Mouse (Mus musculus) cerebellum, postnatal 25 days (tissue): ENCODE measurements around the gene Tmem240.
"Not testable (repeated sequence)": the region's sequence is repeated elsewhere in the genome, so short reads cannot be mapped to it uniquely, and the experiment has no call there.

ENCODE experiments used
- DNase-seq, 2 experiments: peaks; one replicate each; pipeline ENCODE4 v3.0.0; 2021; ENCODE audit warnings: mixed read lengths in 2 of 2

The Tmem240 gene

DNA sequence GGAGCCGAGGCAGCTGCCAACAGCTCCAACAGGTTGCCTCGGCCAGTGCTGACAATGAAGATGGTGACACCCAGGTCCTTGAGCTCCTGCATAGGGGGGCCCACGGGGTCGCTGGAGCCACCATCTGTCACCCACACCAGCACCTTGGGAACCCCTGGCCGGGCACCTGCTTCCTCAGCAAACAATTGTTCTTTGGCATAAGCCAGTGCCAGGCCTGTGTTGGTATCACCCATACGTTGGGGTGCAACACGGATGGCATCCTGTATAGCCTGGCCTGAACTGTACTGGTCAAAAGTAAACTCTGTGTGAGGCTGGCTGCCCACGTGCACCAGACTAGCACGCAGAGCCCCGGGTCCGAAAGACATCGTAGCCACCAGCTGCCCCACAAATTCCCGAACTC is 38.2 kb downstream of the Tmem240 start:
- DNase-seq: peak in 1 of 2 experiments; percentile 30

DNA sequence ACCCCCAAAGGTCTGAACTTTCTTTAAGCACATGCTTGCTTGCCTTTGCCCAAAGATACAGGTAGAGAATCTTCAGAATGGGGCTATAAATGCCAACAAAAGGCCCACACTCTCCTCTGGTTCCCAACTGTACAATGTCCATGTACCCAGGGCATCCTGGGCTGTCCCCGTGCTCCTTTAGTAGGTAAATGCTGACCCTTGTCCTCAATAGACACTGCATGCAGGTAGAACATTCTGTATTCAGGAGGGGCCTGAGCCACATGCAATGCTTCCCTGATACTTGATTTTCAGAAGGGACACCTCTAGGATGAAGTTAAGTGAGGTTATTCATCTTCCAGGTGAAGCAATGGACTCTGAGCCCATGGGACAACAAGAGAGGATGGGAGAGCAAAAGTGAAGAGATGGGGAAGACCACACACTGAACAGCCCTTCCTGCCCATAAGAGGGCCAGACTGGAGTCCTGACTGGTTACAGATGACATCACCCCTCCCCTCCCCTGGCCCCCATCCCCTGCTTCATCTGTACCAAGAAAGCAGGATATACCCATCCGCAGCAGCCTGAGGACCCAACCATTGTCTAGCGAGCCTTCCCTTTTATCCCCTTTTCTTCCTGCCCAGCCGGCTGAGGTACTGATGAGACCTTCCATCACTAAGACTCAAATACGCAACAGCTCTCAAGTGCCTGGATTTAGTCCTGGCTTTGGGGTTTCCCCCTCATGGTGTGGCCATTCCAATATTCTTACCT is 38.9 kb downstream of the Tmem240 start:
- DNase-seq: no peak

DNA sequence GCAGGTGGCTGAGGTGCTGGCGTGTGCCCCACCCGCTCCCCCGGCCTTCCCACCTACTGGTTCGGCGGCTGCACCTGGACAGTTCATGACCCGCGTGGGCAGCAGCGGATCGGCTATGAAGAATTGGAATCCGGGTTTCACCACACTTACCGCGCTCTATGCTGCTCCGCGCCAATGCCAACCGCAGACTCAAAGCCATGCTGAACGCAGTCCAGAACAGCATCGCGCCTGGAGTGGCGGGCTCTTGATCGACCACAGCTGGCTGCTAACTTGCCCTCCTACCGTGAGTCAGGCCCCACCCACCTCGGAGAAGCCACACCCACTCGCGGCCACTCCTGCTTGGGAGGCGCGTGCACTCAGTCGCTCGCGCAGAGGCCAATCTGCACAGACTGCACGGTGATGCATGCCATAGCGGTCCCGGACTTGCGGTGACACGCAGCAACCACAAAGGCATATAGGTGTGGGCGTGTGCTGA is 39.7 kb downstream of the Tmem240 start, which contains the start of gene Vwa1:
Vwa1 (minus strand) TSS at position 419 of the 475 bp plus-strand sequence.
- DNase-seq: peak; percentile 88 to 93

DNA sequence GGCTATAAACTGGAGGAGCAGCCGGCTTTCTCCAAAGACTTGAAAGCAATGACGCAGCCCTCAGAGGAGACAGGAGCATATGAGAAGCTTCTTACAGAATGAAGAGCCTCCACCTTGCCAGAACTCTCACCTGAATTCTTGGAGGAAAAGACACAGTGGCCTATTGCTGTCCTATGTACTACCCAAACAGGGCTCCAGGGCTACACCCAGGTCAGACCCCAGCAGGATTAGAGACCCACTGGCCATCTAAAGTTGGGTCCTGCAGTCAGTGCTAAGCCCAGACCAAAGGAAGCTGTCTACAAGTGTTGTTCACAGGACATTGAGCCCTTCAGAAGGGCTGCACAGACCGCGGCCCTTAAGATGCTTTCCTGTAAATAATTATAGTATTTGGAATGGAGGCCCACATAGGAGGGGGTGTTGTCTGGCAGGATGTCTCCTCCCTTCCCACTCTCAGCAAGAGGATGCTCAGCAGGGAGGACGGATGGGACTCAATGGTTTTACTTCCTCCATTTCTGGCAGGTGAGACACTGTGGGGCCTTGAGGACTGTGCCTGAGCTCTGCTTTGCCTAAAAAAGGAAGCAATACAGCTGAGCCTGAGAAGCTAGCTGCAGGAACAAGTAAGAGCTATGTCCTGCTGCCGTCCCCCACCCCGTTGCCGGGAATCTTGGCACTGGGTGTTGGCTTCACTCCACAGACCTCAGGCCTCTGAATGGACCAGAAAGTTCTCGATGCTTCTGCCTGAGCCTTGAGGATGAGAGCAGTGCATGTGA is 40.6 kb downstream of the Tmem240 start:
- peak; percentile 68 to 69 for DNase-seq

DNA sequence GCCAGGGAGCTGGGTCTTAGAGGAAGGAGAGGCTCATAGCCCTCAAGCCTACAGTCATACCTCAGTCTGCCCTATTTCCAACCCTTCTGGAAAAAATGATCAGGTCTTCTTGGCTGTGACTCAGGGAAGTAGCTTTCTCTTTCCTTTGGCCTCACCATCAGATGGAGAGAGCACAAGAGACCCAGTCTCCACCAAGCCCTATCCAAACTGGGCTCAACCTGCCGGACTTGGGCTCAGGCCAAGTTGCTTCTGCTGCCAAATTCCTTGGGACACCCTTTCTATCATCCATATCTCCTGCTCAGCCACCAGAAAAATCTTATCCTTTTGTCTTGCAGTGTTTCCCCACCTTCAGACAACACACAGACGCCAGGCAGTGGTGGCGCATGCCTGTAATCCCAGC is 41.3 kb downstream of the Tmem240 start:
- peak; percentile 80 to 86 for DNase-seq

DNA sequence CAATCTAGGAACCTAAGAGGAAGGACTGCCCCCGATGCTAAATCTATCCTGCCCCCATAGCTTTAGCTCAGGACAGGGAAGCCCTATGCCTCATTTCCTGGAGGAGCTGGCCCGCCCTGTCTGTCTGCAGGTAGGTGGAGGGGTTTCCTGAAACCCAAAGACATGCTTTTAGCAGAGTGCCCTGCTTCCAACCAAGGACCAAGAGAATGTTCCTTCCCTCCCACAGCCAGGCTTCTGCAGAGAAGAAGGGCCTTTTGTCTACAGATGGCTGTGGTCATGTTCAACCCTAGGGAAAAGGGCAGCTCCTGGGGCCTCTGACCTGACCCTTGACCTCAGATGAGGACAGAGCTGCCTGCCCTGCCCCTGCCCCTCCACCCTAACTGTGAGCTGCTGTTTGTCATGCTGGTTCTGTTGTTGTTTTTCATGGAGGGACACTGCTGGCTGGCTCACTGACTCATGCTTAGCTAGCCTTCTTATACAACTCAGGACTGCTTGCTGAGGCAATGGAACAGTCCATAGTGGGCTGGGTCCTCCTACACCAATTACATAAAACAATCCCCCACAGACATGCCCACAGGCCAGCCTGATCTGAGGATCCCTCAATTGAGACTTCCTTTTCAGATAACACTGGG is 42.2 kb downstream of the Tmem240 start:
- no peak for DNase-seq

- DNase-seq: peak in 1 of 2 experiments; percentile 56
Observed at GRCm38 (mm10) chr4:155777816-155778215, 43.2 kb downstream of the Tmem240 start.

- DNase-seq: no peak
Observed at GRCm38 (mm10) chr4:155779498-155779897, 44.9 kb downstream of the Tmem240 start.

DNA sequence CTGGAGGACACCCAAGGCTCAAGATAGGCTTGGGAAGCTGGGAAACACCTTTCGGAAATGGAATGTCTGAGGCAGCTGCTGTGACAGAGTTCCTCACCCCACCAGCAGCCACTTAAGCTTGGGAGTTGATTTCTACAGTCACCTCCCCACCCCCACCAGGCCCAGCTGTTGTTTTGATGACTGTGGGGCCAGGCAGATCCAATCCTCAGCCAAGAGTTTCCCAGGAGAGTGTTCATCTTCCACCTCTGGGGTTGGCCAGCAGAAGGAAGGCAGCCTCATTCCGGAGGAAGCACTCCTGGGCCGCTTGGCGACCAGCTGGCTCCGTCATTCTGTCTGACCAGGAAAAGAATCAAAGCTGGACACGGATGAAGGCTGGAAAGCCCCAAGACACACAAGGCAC is 46.3 kb downstream of the Tmem240 start:
- peak in 1 of 2 experiments; percentile 36 for DNase-seq

DNA sequence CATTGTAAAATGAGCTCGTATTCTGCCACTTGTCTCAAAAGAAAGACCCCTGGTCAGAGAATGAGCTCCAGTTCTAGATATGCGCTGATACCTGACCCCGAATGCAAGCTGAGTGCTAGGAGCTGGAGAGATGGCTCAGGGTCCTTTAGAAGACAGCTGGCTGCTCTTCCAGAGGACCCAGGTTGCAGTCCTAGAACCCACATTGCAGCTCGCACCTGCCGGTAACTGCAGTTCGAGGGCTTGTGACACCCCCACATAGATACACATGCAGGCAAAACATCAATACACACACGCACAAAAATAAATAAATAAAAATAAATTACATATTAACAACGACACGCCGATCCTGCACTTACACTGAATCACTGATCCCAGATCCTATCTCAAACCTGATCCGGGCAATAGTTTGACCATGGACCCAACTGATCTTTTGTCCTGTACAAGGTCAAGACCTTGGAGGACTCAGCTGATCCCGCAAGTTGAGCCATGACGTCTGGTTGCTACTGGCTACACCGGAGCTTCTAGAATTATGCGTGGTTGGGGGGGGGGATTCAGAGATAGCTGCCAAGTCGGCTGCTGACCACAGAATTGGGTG is 49.0 kb downstream of the Tmem240 start:
- DNase-seq: peak; percentile 44 to 47

DNA sequence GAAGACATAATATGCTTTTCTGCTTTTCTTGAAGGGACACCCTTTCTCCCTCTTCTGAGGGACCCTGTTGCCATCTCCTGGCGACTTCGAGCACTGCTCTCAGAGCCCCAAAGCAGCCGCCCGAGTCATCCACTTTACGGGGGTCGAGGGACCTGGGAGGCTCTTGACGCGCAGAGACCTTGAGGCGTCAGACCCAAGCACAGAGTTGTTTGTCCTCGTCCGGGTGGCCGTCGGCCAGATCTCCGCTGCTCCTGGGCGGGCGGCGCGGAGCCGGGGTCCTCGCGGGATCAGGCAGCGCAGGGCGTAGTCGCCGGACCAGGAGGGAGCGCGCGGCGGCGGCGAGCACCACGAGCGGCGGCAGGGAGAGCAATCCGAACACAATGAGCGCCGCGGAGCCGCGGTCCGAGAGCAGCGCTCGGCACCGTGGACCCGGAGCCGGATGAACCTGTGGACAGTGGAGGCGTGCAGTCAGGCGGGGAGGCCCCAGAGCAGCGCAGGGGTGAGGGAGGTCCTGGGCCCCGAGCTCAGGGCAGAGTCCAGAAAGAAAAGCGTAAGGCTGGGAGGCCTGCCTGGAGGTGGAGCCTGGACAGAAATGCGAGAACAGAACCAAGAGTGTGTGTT is 49.6 kb downstream of the Tmem240 start:
- peak; percentile 87 to 90 for DNase-seq

DNA sequence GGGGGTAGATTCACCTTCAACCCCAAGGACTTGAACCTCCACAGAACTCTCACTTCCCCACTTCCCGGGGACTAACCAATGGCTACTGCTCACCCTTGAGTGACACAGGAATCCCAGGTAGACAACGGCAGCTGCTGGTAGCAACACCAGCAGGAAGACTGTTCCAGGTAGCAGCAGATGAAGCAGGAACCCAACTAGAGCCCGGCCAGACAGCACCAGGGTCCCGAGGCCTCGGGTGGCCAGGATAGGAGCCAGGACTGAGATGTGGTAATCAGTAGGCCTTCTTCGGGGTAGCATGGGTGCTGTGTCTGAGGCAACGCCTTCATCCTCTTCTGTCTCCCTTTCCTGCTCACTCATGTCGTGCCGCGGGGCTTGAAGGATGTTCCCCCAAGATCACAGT is 50.6 kb downstream of the Tmem240 start:
- DNase-seq: no peak

- DNase-seq: no peak
Observed at GRCm38 (mm10) chr4:155785819-155786218, 51.2 kb downstream of the Tmem240 start, which contains the start of gene Tmem88b. Gene Tmem88b (minus strand): TSS chr4:155785874.

GRCm38 (mm10) chr4:155788300-155788699 is 53.7 kb downstream of the Tmem240 start:
- no peak for DNase-seq

DNA sequence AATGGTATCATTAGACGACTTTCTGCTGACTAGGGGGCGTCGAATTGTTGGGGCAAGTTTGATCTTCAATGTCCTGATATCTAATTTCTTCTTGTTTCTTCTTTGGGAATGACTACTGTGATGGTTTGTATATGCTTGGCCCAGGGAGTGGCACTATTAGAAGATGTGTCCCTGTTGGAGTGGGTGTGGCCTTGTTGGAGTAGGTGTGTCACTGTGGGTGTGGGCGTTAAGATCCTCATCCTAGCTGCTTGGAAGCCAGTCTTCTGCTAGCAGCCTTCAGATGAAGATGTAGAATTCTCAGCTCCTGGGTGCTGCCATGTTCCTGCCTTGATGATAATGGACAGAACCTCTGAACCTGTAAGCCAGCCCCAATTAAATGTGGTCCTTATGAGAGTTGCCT is 54.2 kb downstream of the Tmem240 start:
- not testable (repeated sequence) for DNase-seq

DNA sequence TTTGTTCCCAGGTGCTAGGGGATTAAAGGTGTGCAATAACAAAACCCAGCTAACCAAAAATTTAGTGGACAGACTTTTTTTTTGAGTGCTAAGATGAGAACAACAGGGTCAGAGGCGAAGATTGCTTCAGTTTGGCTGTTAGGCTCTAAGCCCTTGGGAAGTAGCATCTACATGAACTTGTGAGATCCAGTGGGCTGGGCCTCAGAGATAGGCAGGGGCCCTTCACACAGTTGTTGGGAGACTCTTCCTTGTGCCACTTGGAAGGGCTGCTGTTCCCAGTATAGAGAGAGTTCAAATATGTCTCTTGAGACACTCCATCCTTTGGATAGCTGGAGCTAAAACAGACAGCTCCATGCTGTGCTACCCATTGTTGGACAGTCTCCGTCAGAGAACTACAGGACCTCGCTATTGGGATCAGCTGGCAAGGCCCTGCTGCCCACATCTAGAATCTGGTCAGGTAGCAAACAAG is 55.5 kb downstream of the Tmem240 start, which contains the start of gene Ankrd65:
Ankrd65 (plus strand) TSS at position 419 of the 469 bp plus-strand sequence.
- DNase-seq: no peak
